Mouse (Mus musculus) stomach, postnatal 0 days (tissue): ENCODE measurements around the gene Cpm. TPM values are rescaled to one million over a fixed set of nuclear protein-coding genes. Genes with fewer than 3 reads are reported as not detected.

Experiments used
- ATAC-seq: fragments of 200-750 bp; cut with Nextera tagmentation; 2 replicates; pipeline ENCODE4 v1.8.0; 2017; ENCODE audit not compliant: low FRiP score, low TSS enrichment
- DNase-seq: peaks from one replicate; pipeline ENCODE4 v3.0.0-alpha.2; 2016; ENCODE audit warnings: low spot score
- H3K27ac ChIP-seq: fragments of 300-500 bp; sonication (generic); replicated peaks from 2 replicates; pipeline ENCODE4 v1.5.1; 2014; ENCODE audit warnings: mild to moderate bottlenecking, control low read depth
- H3K27me3 ChIP-seq: fragments of 300-500 bp; sonication (generic); 2 replicates; pipeline ENCODE4 v1.6.1; 2014; ENCODE audit warnings: low read length; ENCODE audit not compliant: control insufficient read depth, insufficient read depth
- H3K36me3 ChIP-seq: fragments of 300-500 bp; sonication (generic); 2 replicates; pipeline ENCODE4 v1.6.1; 2014; ENCODE audit warnings: low read length, mixed read lengths; ENCODE audit not compliant: control insufficient read depth, insufficient read depth
- H3K4me1 ChIP-seq: fragments of 300-500 bp; sonication (generic); replicated peaks from 2 replicates; pipeline ENCODE4 v1.6.1; 2014; ENCODE audit warnings: antibody characterized with exemption; ENCODE audit not compliant: control insufficient read depth, insufficient read depth
- H3K4me2 ChIP-seq: fragments of 300-500 bp; sonication (generic); replicated peaks from 2 replicates; pipeline ENCODE4 v1.6.1; 2014; ENCODE audit warnings: low read depth, mild to moderate bottlenecking, control low read depth, moderate library complexity
- H3K4me3 ChIP-seq: fragments of 300-500 bp; sonication (generic); 2 replicates; pipeline ENCODE4 v1.5.1; 2014; ENCODE audit warnings: low read depth, low read length, control low read depth
- H3K9ac ChIP-seq: fragments of 300-500 bp; sonication (generic); 2 replicates; pipeline ENCODE4 v1.6.1; 2014; ENCODE audit warnings: mild to moderate bottlenecking, low read length, control low read depth, mixed read lengths
- H3K9me3 ChIP-seq: fragments of 300-500 bp; sonication (generic); 2 replicates; pipeline ENCODE4 v1.6.1; 2016; ENCODE audit warnings: low read length; ENCODE audit not compliant: control insufficient read depth
- CTCF ChIP-seq: IDR thresholded peaks from 2 replicates; pipeline ENCODE4 v1.5.1; 2016; ENCODE audit warnings: antibody characterized with exemption, low read depth, mild to moderate bottlenecking, moderate library complexity
- EP300 ChIP-seq: optimal IDR thresholded peaks from 2 replicates; pipeline ENCODE3; 2016; ENCODE audit warnings: antibody characterized with exemption
- WGBS: fragments of 180-500 bp; shearing (Covaris S2); extraction: QIAGEN DNeasy Blood & Tissue Kit; methylation state at CpG from one replicate; pipeline ENCODE4 v1.1.7; 2014; 5-methylcytosine and 5-hydroxymethylcytosine counted together
- polyA plus RNA-seq: library from polyadenylated mRNA; unstranded; fragments of >200 nt; fragmentation: Nextera tagmentation; extraction: Ambion mirVana; gene quantifications from 2 replicates; pipeline ENCODE4 v1.2.1, GENCODE M21; 2015

Cpm gene
- polyA plus RNA-seq, 1 experiment from 2014 or later = 22.9 TPM

- no peaks in the 10 kb centered on the region for H3K9me3 ChIP-seq
- no peak overlapping the region for H3K9ac ChIP-seq
- no peaks in the 10 kb centered on the region for H3K36me3 ChIP-seq
- WGBS = 55% methylated on average over 2 of the region's 2 CpGs
- no peaks in the 10 kb centered on the region for H3K27me3 ChIP-seq
- H3K4me2 ChIP-seq = no peak overlapping the region
- H3K4me1 ChIP-seq = peaks cover 2% of the 10 kb centered on the region; the same call in 1 of the 2 replicates
- no peak overlapping the region for H3K27ac ChIP-seq
- no peak for TF ChIP-seq CTCF
- TF ChIP-seq EP300 = no peak
- ATAC-seq (no peak), DNase-seq (no peak)
- peak overlapping the region; percentile 60; the same call in 1 of the 2 replicates for H3K4me3 ChIP-seq
These were observed 1.5 kb downstream of the Cpm start for GRCm38 (mm10) chr10:117630810-117631209.

- 65% methylated on average over 16 of the region's 16 CpGs for WGBS
- Histone ChIP-seq H3K27ac (no peak overlapping the region), H3K4me3 (no peak overlapping the region), H3K9me3 (no peaks in the 10 kb centered on the region), H3K36me3 (no peaks in the 10 kb centered on the region), H3K4me2 (no peak overlapping the region), H3K9ac (no peak overlapping the region), H3K4me1 (peaks cover 2% of the 10 kb centered on the region; the same call in 1 of the 2 replicates), H3K27me3 (no peaks in the 10 kb centered on the region)
- DNase-seq (no peak), ATAC-seq (peak; percentile 48; the same call in 1 of the 2 replicates)
- no peak for TF ChIP-seq CTCF
- no peak for TF ChIP-seq EP300
These were observed 2.4 kb downstream of the Cpm start for GRCm38 (mm10) chr10:117631562-117632259.

- ATAC-seq = no peak
- H3K4me1 ChIP-seq = peaks cover 2% of the 10 kb centered on the region; the same call in 1 of the 2 replicates
- WGBS = 84% methylated on average over 4 of the region's 4 CpGs
- no peaks in the 10 kb centered on the region for H3K9me3 ChIP-seq
- TF ChIP-seq CTCF (no peak), EP300 (no peak)
- H3K27ac ChIP-seq = no peak overlapping the region
- H3K9ac ChIP-seq = no peak overlapping the region
- no peak overlapping the region for H3K4me3 ChIP-seq
- H3K36me3 ChIP-seq = no peaks in the 10 kb centered on the region
- DNase-seq = no peak
- H3K27me3 ChIP-seq = no peaks in the 10 kb centered on the region
- H3K4me2 ChIP-seq = no peak overlapping the region
These were observed 3.1 kb downstream of the Cpm start for GRCm38 (mm10) chr10:117632394-117632793.

GRCm38 (mm10) chr10:117633564-117634208 is 4.4 kb downstream of the Cpm start:
- 87% methylated on average over 5 of the region's 5 CpGs for WGBS
- no peak for ATAC-seq
- no peak for TF ChIP-seq CTCF
- TF ChIP-seq EP300 = no peak

GRCm38 (mm10) chr10:117634323-117635030 is 5.2 kb downstream of the Cpm start:
- H3K9ac ChIP-seq = no peak overlapping the region
- no peak for DNase-seq
- H3K4me2 ChIP-seq = no peak overlapping the region
- H3K27me3 ChIP-seq = no peaks in the 10 kb centered on the region
- no peaks in the 10 kb centered on the region for H3K9me3 ChIP-seq
- no peak overlapping the region for H3K4me3 ChIP-seq
- 87% methylated on average over 10 of the region's 10 CpGs for WGBS
- no peaks in the 10 kb centered on the region for H3K36me3 ChIP-seq
- H3K4me1 ChIP-seq = no peaks in the 10 kb centered on the region
- no peak for ATAC-seq
- H3K27ac ChIP-seq = no peak overlapping the region
- TF ChIP-seq CTCF = no peak
- no peak for TF ChIP-seq EP300

More at GRCm38 (mm10) chr10:117633564-117634208, 4.4 kb downstream of the Cpm start:
- Histone ChIP-seq H3K4me3 (no peak overlapping the region), H3K27me3 (no peaks in the 10 kb centered on the region), H3K4me2 (no peak overlapping the region), H3K36me3 (no peaks in the 10 kb centered on the region), H3K9ac (no peak overlapping the region), H3K9me3 (no peaks in the 10 kb centered on the region), H3K27ac (no peak overlapping the region), H3K4me1 (no peaks in the 10 kb centered on the region)
- no peak for DNase-seq
